Mouse (Mus musculus) adrenal gland, postnatal 36 days (tissue): ENCODE results near the gene Gm37240. TPM values are rescaled to one million over a fixed set of nuclear protein-coding genes. Genes with fewer than 3 reads are reported as not detected.

Source experiments
- DNase-seq, 2 experiments: peaks; one replicate each; pipeline ENCODE4 v3.0.0; 2021; ENCODE audit warnings: mixed read lengths in 1 of 2
- microRNA-seq: library from miRNA; unstranded; fragments of <30 nt; microRNA quantifications from one replicate; pipeline ENCODE4 v1.2.0, GENCODE M21; 2021
- total RNA-seq, 2 experiments: library from RNA; stranded (reverse); gene quantifications; 2 replicates each; pipeline ENCODE4 v1.2.3; 2021

The Gm37240 gene
- total RNA-seq, 2 experiments from 2014 or later, result 2.5 to 4.5 TPM

DNA sequence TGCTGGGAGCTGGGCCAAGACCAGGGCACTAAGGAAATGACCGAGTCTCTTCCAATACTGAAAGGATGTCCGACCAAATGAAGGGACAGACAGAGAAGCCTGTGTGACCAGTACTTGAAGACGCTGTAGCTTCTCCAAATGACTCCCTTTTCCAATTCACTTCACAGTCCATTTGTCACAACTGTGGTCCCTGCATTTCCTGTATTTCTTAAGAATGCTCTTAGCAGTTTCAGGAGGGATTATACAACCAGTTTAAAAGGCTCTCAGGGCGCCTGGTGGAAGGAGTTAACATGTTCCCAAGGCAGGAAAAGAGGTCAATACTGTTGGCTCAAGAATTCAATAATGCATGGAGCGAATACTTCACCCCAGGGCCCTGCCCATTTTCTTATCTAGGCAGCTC is 1414.4 kb downstream of the Gm37240 start:
- DNase-seq, result no peak

DNA sequence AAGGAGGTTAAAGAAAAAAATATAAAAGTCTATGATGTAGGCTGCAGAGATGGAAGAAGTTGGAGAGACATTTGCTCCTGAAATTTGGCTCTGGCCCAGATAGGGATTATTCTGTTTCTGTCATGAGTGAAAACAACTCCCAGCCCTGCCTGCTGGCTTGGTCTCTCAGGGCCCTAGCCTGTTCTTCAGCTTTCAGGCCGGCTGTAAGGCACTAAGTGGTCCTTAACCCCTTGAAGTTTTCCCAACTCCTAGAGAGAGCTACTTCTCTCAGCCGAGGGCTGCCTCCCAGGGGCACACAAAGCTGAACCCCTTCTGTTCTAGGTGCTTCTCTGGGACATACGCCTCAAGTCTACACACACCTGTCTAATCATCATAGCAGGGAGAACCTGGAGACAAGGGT is 1414.8 kb downstream of the Gm37240 start:
- DNase-seq, result no peak

DNA sequence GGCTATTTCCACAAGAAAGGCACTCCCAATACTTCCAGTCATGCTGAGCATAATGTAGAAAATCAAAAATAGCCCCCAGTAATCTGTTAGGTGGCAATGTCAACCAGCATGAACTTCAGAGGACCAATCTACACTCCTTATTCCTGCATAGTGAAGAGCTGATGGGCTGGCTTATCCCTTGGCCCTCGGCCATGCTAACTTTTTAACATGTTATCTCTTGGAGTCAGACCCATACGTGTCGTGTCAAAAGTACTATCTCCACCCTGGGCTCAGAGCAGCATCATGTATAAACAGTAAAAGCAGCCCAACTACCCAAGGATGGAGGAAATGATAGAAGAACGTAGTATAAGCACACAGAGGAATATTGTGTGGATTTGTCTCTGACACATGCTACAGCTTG is 1416.2 kb downstream of the Gm37240 start:
- no peak for DNase-seq

DNA sequence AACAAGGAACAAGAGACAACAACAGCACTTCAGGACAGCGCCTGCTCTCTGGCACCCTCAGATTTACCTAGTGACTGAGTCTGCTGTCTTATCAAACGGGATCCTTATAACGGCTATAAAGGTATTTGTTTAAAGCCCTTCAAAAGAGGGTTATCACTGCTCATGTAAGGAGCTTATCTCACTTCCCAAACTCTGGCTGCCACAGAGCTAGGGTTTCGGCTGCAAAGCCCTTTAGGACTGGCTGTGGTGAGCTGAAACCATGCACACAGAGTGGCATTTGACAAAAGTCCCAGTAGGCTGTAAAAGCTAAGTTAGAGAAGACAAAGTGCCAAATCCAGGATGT is 1419.2 kb downstream of the Gm37240 start:
- DNase-seq, result no peak

DNA sequence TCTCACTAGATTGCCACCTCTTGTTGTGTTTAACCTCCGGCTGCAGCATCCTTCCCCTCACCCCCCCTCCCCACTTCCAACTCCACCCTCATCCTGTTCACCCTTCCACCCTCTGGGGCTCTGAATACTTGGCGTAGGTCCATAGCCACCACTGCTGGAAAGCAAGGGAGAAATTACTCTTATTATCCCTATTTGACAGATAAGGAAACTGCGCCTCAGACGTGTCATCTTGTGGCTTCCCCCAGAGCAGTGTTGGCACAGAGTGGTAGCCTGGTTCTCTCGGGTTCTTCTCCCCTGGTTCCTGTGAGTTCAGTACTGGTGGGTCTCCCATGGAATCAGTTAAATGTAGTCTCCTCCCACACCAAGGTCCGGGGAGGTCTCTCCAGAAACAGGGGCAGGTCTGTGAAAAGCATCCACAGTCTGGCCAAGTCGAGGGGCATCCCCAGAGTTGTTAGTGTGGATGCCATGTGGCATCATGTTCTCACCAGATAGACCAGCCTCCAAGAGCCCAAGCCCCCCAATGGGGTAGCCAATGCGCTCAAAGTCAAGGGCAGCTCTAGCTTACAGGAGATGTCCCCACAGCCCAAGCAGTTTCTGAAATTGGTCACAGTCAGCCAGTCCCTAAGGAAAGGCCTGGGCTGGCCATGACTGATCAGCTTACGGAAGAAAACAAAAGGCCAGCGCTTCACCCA is 1419.8 kb downstream of the Gm37240 start:
- peak; percentile 25 to 33 for DNase-seq

DNA sequence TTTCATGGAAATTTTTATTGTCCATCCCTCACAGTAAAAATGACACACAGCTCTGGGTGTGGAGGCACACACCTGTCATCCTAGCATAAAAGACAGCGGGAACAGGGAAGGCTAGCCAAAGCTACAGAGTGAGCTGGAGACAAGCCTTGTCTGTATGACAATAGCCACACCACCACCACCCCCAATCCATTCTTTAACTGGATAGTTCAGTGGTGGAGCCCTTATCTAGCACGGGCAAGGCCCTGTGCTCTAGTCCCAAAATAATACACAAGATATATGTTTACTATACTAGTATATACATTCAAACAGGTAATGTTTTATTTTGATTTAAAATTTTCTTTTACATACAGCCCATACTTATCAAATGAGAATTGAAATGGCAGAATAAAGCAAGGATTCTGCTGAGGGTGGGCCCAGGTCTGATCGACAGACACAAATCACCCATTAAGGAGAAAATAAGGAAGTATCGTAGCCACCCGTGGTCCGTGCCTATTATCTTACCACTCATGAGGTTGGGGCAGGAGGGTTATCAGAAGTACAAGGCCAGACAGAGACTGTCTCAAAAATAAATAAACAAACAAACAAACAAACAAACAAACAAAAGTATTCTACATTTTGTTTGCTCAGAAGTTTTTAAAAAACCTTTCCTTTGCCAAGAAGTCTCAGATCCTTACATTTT is 1421.4 kb downstream of the Gm37240 start:
- DNase-seq, result no peak

DNA sequence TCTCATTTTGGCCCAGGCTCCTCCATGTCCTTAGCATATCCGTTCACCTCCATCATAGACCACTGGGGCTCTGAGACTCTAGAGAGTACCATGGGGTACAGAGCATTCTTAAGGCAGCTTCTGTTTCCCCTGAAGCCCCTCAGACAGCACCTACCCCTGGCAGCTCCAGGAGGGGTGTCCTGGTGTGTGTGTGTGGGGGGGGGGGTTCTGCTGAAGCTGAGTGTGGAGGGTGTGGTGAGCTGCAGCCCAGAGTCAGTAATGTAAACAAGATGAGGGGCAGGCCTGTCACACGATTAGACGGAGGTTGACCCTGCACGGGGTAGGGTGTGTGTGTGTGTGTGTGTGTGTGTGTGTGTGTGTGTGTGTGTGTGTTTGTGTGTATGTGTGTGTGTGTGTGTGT is 1425.6 kb downstream of the Gm37240 start:
- DNase-seq, result no peak

DNA sequence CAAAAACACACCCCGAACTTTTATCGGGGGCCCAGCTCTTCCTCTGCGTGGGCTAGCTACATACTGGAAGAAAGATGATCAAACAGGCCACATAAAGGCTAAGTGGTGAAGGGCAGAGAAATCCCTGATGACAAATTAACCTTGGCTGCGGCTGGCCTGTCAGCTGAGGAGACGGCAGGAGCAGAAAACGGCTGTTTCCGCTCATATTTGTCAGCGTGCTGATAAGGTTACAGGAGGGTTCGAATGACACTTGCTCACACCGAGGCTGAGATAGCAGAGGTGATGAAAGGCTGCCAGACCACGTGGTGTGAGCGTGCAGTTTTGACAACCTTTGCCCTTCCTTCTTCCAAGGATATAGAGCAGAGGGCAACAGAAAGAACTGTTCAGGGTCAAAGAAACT is 1426.4 kb downstream of the Gm37240 start:
- DNase-seq, result peak; percentile 80 to 84

DNA sequence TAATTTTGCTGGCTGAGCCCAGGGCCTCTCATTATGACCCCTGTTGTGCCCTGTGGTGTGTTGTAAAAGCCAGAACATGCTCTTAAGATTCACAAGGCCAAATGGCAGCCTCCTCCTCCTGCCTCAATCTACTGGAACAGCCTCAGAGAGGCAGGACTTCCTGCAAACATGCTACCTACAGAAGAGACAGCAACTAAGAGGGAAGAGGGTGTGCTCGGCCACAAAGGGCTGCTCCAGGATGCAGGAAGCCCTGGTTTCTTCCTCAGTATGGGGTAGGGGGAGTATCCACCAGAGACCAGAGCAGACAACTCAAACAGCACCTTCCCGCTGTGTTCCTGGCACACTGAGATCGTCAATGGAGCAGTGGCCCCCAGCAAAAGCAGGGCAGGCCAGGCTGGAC is 1426.8 kb downstream of the Gm37240 start:
- DNase-seq, result no peak

DNA sequence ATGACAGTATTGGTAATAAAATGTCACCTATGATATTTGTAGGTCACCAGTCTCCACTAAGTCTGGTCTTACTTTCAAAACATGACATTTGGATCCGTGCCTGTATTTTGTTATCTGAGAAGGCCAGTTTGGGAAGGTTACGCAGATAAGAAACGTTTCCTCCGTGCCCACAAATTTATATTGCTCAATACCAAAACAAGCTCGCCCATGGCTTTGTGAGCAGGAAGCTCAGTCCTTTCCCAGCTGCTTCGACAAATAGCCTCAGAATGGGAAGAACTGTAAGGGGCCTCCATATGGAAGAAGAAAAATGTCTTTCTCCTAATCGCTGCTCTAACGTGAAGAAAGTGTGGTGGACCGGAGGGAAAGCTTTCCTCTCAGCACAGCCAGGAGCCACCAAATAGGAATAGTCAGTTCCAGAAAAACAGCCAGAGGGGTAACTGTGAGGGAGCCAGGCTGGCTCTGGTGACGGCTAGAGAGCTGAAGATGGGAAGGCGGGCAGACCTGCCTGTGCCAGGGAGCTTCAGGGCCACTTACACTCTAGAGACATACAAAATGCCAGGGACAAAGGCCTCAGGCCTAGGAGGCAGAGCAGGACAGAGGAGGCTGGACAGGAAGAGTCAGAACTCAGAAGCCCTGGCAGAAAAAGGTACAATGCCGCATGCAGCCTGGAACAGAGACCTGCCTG is 1431.4 kb downstream of the Gm37240 start:
- DNase-seq, result peak; percentile 60 to 62

DNA sequence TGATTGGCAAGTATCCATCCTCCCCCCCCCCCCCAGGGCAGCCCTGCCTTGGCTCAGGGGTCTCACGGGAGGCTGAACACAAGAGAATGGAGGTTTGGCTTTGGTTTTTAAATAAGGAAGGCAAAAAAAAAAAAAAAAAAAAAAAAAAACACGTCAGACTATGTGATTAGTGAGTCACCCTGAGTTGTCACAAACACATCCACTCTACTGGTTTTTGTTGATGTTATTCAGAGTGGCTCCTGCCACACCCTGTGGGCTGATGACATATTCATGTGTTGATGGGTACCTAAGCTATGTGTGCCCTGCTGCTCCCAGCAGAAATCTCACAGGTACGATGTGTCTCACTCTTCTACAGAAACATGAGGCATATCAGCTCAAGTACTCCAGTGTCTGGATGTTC is 1436.7 kb downstream of the Gm37240 start:
- DNase-seq, result no peak

DNA sequence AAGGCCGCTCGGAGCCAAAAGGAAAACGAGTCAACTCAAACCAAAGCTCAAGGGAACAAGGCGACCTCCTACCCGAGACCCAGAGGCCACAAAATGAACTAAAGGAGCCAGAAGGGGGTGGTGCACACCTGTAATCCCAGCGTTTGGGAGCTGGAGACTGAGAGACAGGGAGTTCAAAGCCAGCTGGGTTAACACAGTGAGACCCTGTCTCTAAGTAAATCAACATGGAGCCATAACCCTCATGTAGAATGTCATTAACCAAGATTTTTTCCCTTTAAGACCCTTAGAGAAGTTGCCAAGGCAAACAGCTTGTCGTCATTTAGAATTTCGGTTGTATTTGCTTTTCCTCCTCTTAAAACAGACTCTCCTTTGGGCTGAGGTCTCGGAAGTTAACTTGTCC is 1438.3 kb downstream of the Gm37240 start:
- DNase-seq, result no peak

DNA sequence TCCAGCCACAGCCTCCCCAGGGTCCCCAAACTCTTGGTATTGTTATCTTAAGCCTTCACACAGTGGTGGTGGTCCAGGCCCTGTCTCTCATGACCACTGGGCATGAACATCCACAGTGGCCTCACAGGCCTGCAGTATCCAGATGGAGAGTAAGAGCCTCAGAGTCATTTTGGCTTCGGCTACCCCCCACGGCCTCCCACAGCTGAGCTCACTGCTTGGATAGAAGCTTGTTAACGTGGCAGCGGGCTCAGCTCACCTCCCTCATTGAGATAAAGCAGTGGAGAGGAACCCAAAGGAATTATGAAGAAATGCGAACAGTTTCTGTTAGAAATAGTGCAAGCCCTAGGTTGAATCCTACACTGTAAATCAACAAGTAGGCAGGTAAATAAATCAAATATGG is 1439.5 kb downstream of the Gm37240 start:
- no peak for DNase-seq

Small RNA genes lying within 50 kb of the gene (microRNA-seq; reads per million reads assigned to microRNA genes)
- not detected for gene Mir466k

Other genes with a start within 250 kb of the Gm37240 start
- 1 to 10 TPM; 5.1 to 7.1 TPM for gene Fam160a1, start 70.2 kb downstream of the Gm37240 start, total RNA-seq
- gene Glt28d2, start within 50 bp of the Gm37240 start, total RNA-seq, result 1 to 10 TPM; 1.6 TPM
- 10 to 100 TPM; 21.0 to 26.4 TPM for gene Sh3d19, start 83.6 kb upstream of the Gm37240 start, total RNA-seq
- gene Prss48, start 115.0 kb upstream of the Gm37240 start, total RNA-seq, result not detected